Mouse (Mus musculus): ENCODE results near the gene Cables2.

The Cables2 gene

GRCm38 (mm10) chr2:180254436-180255209 lies 18.7 kb downstream of the Cables2 start:
- no peak for DNase-seq (ENCODE audit: low read depth)

DNA sequence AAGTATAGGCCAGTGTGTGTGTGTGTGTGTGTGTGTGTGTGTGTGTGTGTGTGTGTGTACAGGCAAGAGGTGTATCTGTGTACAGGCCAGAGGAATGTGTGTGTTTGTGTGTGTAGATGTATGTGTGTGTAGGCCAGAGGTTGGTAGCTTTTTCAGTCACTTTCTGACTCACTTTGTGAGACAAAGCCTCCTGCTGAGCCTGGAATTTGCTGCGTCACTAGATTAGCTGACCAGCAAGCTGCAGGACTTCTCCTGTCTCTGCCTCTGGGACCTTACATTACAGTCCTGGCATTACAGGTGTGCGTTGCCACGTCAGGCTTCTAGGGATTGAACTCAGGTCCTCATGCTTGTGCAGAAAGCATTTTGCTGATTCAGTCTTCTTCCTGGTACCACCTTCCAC lies 21.5 kb downstream of the Cables2 start:
- no peak for DNase-seq (ENCODE audit: low read depth)

GRCm38 (mm10) chr2:180250930-180251611 lies 22.2 kb downstream of the Cables2 start:
- peak; percentile 92 for DNase-seq (ENCODE audit: low read depth)

GRCm38 (mm10) chr2:180248947-180249660 lies 24.2 kb downstream of the Cables2 start:
- peak; percentile 29 for DNase-seq (ENCODE audit: low read depth)

DNA sequence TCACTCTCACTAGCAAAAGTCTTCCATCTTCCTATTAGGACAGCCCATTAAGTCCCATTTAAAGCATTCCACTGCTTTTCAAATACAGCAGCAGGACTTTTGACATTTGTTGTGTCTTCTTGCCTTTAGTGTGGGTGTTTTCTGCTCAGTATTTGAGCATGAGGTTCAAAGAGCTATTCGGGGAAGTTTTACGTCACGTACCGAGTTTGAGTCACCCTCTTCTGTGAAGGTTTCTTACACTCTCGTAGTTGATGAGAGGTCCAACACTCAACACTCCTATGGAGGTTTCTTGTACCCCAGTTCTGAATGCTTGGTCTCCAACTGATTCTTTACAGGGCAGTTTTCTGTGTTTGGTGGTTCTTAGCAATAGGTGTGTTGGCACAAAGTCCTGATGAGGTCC lies 25.4 kb downstream of the Cables2 start:
- DNase-seq (ENCODE audit: low read depth): peak; percentile 65

- DNase-seq (ENCODE audit: low read depth): no peak
Observed at GRCm38 (mm10) chr2:180243108-180243507, 30.2 kb downstream of the Cables2 start.

DNA sequence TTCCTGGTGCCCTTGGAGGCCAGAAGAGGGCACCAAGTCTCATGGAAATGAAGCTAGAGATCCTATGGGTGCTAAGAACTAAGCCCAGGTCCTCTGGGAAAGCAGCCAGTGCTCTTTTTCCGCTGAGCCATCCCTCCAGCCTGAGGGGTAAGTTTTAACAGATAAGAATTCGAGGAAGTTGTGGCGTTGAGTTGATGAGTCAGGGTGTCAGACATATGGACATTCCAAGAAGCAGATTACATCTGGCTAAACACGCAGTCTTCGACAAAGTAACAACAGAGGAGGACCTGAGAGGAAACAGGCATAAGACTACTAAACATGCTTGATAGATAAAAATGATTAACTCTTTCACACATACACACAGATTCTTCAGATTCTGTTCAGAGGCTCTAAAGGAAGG lies 34.7 kb downstream of the Cables2 start:
- DNase-seq (ENCODE audit: low read depth): no peak

DNA sequence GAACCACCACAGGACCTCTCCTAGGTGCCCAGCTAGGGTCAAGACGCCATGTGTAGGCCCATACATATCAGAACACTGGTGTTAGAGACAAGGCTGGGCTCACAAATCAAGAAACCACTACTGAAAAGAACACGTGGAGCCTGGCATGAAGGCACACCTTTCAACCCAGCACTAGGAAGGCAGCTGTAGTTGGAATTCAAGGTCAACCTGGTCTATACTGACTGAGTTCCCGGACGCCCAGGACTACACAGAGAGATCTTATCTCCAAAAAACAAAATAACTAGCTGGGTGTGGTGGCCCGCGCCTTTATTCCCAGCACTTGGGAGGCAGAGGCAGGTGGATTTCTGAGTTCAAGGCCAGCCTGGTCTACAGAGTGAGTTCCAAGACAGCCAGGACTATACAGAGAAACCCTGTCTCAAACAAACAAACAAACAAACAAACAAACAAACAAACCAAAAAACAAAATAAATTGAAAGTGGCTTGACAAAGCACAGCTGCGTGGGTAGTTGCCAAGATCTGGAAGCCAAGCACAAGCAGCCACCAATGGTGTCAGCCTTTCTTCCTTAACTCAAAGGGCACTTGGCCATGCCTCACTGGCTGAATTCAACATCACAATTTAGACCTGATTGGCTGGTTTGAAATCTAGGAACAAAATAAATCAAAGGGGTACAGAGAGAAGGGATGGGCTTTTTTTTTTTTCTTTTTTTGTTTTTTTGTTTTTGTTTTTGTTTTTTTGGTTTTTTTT lies 35.5 kb downstream of the Cables2 start:
- no peak for DNase-seq (ENCODE audit: low read depth)

- DNase-seq (ENCODE audit: low read depth): no peak
Observed at GRCm38 (mm10) chr2:180236930-180237329, 36.4 kb downstream of the Cables2 start.

GRCm38 (mm10) chr2:180236500-180236899 lies 36.8 kb downstream of the Cables2 start:
- DNase-seq (ENCODE audit: low read depth): no peak

- no peak for DNase-seq (ENCODE audit: low read depth)
Observed at GRCm38 (mm10) chr2:180235788-180236187, 37.5 kb downstream of the Cables2 start.

GRCm38 (mm10) chr2:180234980-180235379 lies 38.3 kb downstream of the Cables2 start:
- no peak for DNase-seq (ENCODE audit: low read depth)

DNA sequence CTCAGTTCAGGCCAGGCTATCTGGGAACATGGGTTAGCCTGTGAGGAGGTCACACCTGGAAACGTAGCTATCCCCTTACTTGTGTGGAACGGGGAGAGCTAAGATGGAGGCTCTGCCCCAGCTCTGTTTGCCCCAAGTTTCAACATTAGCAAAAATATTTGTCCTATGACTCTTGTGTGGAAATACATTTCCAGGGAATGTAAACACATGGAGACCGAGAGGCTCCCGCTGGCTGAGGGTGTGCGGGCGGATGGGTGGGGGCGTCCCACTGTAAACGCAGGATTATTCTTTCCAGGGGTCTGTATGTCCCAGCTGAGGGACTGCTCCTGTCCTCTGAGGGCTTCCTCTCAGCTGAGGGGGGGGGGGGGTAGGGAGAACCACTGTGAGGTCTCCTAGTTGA lies 38.9 kb downstream of the Cables2 start:
- DNase-seq (ENCODE audit: low read depth): no peak

- no peak for DNase-seq (ENCODE audit: low read depth)
Observed at GRCm38 (mm10) chr2:180233101-180233904, 40.0 kb downstream of the Cables2 start.

- no peak for DNase-seq (ENCODE audit: low read depth)
Observed at GRCm38 (mm10) chr2:180230482-180230881, 42.8 kb downstream of the Cables2 start.

DNA sequence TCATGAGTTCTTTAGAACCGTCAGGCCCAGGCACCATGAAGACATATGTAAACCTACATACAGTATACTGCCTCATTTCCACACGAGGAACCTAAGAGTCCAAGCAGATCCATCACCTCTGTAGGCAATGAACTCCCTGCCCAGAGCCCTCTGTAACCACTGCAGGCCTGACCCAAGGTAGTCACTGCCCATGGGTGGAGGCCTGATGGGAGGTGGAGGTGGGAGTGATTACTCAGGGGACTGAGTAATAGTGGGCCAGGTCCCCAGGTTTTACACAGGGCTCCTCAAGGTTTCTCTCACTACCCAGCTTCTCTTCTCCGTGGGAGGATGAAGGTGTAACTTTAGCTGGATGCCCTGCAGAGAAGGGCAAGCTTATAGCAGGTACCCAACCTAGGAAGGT lies 44.2 kb downstream of the Cables2 start:
- no peak for DNase-seq (ENCODE audit: low read depth)

- no peak for DNase-seq (ENCODE audit: low read depth)
Observed at GRCm38 (mm10) chr2:180228592-180228991, 44.7 kb downstream of the Cables2 start.

DNA sequence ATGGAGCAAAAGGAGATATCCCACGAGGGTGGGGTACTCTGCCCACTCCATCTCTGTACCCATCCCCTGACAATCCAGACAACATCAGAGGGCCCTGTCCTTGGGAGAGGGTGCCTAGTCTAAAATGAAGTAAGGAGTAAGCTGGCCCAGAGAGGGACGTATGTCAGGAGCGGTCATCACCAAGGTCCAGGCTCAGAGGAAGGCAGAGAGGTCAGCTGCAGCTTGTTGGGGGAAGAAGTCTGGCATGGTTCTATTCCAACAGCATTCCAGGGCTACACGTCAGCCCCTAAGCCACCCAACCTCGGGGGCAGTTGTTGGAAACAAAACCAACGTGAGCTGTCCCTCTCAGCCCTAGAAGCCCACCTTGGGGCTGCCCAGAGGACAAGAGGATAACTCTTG lies 45.2 kb downstream of the Cables2 start:
- no peak for DNase-seq (ENCODE audit: low read depth)

GRCm38 (mm10) chr2:180227262-180228059 lies 45.8 kb downstream of the Cables2 start:
- DNase-seq (ENCODE audit: low read depth): peak; percentile 72

DNA sequence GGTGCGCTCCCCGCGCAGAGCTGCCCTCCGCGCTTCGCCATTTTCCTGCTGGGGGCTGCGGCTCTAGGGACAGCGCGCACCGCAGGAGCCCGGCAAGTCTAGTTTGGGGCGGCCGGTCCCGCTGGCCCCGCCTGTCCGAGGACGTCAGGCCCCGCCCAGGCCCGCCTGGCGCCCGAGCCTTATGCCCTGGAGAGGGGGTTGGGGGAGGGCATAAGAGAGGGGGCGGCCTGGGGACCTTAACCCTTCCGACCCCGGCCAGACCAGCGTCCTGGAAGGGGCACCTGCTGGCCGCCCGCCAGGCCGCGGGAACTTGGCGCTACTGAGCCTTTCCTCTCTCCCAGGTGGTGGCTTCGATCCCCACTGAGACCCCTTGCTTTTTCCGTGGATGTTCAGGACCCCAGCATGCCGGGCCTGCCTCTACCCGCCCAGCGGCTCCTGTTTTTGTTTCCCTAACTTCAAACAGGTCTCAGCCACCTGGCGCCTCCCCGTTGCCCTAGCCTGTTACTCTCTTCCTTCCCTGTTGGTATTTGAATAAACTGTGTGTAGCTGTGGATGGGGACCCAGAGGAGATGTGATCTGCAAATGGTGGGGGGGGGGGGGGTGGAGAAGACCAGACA lies 47.4 kb downstream of the Cables2 start, which contains the start of gene Lama5:
Gene Lama5, minus strand, starts transcription at position 98 of the 617 bp plus-strand sequence.
- DNase-seq (ENCODE audit: low read depth): peak; percentile 17
